Mouse (Mus musculus): Measurements from ENCODE around the gene Stoml3. TPM values are rescaled to one million over a fixed set of nuclear protein-coding genes. Genes with fewer than 3 reads are reported as not detected.

Stoml3 gene
- 0.18 and 1.4 TPM in 2 replicates for polyA plus RNA-seq (2014; fragmentation: Nextera tagmentation; extraction: Ambion mirVana)

DNA sequence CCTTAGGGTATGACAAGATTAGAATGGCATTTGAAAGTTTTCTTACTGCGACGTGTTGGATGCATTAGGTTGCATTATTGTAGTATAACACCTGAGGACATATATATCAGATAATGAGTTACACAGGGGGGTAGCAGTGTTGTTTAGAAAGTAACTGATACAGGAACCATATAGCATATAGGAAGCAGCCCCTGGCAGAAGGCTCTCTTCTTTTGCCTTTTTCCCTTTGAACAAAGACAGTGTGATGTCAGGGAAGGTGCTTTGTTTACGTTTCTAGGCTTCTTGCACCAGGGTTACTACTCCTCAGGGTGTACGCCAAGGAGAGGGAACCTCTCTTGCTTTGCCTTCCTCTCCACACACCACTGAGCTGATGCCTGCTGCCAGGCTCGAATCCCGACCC lies at the start of gene Stoml3:
Gene Stoml3 (plus strand): TSS at position 301 of the 400 bp plus-strand sequence.
- Histone ChIP-seq H3K9me3 (ENCODE audit: control insufficient read depth, low read length) (no peaks in the 10 kb centered on the region), H3K27me3 (replicated peaks; ENCODE audit: control insufficient read depth, insufficient read depth, low read length) (no peaks in the 10 kb centered on the region), H3K36me3 (ENCODE audit: control insufficient read depth, insufficient read depth, low read length) (0 out of 2 replicates have a peak, but pooled peaks cover 2% of the 10 kb centered on the region), H3K4me3 (ENCODE audit: low read depth, low read length) (no peak within 1 kb of the TSS), H3K4me2 (ENCODE audit: low read depth, low read length) (no peak within 1 kb of the TSS), H3K9ac (ENCODE audit: low read depth, low read length) (no peak within 1 kb of the TSS), H3K27ac (replicated peaks; ENCODE audit: low read depth, low read length) (no peak within 1 kb of the TSS), H3K4me1 (ENCODE audit: control insufficient read depth, insufficient read depth, low read length) (0 out of 2 replicates have a peak, but pooled peaks cover 6% of the 10 kb centered on the region)
- 68% methylated on average over 6 of the region's 6 CpGs for WGBS
- DNase-seq (ENCODE audit: low spot score): no peak
- ATAC-seq (ENCODE audit: low read depth): no peak

DNA sequence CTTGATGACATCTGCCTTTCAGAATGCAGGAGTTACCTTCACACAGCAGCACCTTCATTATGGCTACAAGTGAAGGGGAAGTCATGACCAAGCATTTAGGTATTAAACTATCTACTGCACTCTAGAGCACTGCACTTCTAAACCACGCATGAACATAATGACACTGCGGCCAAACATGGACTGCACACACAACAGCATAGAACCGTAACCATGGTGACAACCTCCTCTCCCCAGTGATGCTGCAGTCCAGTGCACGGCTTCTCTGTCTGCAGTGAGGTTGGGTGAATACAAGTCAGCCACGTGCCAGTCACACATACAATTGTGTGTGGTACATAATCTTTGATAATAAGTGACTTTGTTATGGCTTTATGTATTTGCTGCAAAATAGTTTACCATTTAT lies 42.9 kb upstream of the Stoml3 start:
- Histone ChIP-seq H3K9me3 (ENCODE audit: control insufficient read depth, low read length) (no peaks in the 10 kb centered on the region), H3K36me3 (ENCODE audit: control insufficient read depth, insufficient read depth, low read length) (peaks cover 4% of the 10 kb centered on the region; the same call in 1 of the 2 replicates), H3K4me1 (ENCODE audit: control insufficient read depth, insufficient read depth, low read length) (no peaks in the 10 kb centered on the region), H3K27me3 (replicated peaks; ENCODE audit: control insufficient read depth, insufficient read depth, low read length) (no peaks in the 10 kb centered on the region), H3K27ac (replicated peaks; ENCODE audit: low read depth, low read length) (no peak overlapping the region), H3K9ac (ENCODE audit: low read depth, low read length) (no peak overlapping the region), H3K4me3 (ENCODE audit: low read depth, low read length) (no peak overlapping the region), H3K4me2 (ENCODE audit: low read depth, low read length) (no peak overlapping the region)
- no peak for DNase-seq (ENCODE audit: low spot score)
- ATAC-seq (ENCODE audit: low read depth): no peak
- 88% methylated on average over 5 of the region's 5 CpGs for WGBS

- ATAC-seq (ENCODE audit: low read depth) (no peak), DNase-seq (ENCODE audit: low spot score) (no peak)
- Histone ChIP-seq H3K27me3 (replicated peaks; ENCODE audit: control insufficient read depth, insufficient read depth, low read length) (no peaks in the 10 kb centered on the region), H3K27ac (replicated peaks; ENCODE audit: low read depth, low read length) (no peak overlapping the region), H3K36me3 (ENCODE audit: control insufficient read depth, insufficient read depth, low read length) (peaks cover 16% of the 10 kb centered on the region), H3K4me1 (ENCODE audit: control insufficient read depth, insufficient read depth, low read length) (no peaks in the 10 kb centered on the region), H3K4me3 (ENCODE audit: low read depth, low read length) (no peak overlapping the region), H3K4me2 (ENCODE audit: low read depth, low read length) (no peak overlapping the region), H3K9ac (ENCODE audit: low read depth, low read length) (no peak overlapping the region), H3K9me3 (ENCODE audit: control insufficient read depth, low read length) (no peaks in the 10 kb centered on the region)
- WGBS: 89% methylated on average over 3 of the region's 3 CpGs
Observed at GRCm38 (mm10) chr3:53446801-53447200, 41.7 kb upstream of the Stoml3 start.

DNA sequence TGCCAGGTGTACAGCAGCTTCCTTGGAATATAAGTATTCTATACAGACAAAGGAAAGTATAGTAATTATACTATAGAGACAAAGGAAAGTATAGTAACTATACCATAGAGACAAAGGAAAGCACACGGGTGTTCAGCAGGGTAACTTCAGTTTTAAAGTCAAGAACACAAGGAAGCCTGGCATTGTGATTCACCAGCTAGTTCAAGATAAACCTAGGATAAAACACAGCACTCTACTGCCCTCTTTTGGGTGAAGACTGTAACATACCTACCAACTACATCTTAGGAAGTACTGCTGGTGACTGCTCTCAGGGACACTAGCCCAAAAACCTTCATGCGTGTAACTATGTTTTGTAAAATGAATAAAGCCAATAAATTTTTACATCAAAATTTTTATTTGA lies 40.2 kb upstream of the Stoml3 start:
- Histone ChIP-seq H3K4me3 (ENCODE audit: low read depth, low read length) (no peak overlapping the region), H3K9ac (ENCODE audit: low read depth, low read length) (no peak overlapping the region), H3K27ac (replicated peaks; ENCODE audit: low read depth, low read length) (no peak overlapping the region), H3K36me3 (ENCODE audit: control insufficient read depth, insufficient read depth, low read length) (peaks cover 30% of the 10 kb centered on the region), H3K27me3 (replicated peaks; ENCODE audit: control insufficient read depth, insufficient read depth, low read length) (no peaks in the 10 kb centered on the region), H3K9me3 (ENCODE audit: control insufficient read depth, low read length) (no peaks in the 10 kb centered on the region), H3K4me1 (ENCODE audit: control insufficient read depth, insufficient read depth, low read length) (no peaks in the 10 kb centered on the region), H3K4me2 (ENCODE audit: low read depth, low read length) (no peak overlapping the region)
- DNase-seq (ENCODE audit: low spot score) (peak; percentile 95), ATAC-seq (ENCODE audit: low read depth) (peak; percentile 80; the same call in 1 of the 2 replicates)
- 26% methylated on average over 2 of the region's 2 CpGs for WGBS

GRCm38 (mm10) chr3:53450666-53451065 lies 37.8 kb upstream of the Stoml3 start:
- Histone ChIP-seq H3K4me1 (ENCODE audit: control insufficient read depth, insufficient read depth, low read length) (no peaks in the 10 kb centered on the region), H3K27ac (replicated peaks; ENCODE audit: low read depth, low read length) (no peak overlapping the region), H3K36me3 (ENCODE audit: control insufficient read depth, insufficient read depth, low read length) (peaks cover 54% of the 10 kb centered on the region), H3K9me3 (ENCODE audit: control insufficient read depth, low read length) (no peaks in the 10 kb centered on the region), H3K4me2 (ENCODE audit: low read depth, low read length) (no peak overlapping the region), H3K9ac (ENCODE audit: low read depth, low read length) (no peak overlapping the region), H3K27me3 (replicated peaks; ENCODE audit: control insufficient read depth, insufficient read depth, low read length) (no peaks in the 10 kb centered on the region), H3K4me3 (ENCODE audit: low read depth, low read length) (no peak overlapping the region)
- no peak for DNase-seq (ENCODE audit: low spot score)
- 93% methylated on average over 11 of the region's 11 CpGs for WGBS
- ATAC-seq (ENCODE audit: low read depth): no peak

GRCm38 (mm10) chr3:53452351-53452750 lies 36.1 kb upstream of the Stoml3 start:
- H3K9me3 ChIP-seq (ENCODE audit: control insufficient read depth, low read length): no peaks in the 10 kb centered on the region
- ATAC-seq (ENCODE audit: low read depth) (no peak), DNase-seq (ENCODE audit: low spot score) (peak; percentile 34)
- H3K4me3 ChIP-seq (ENCODE audit: low read depth, low read length): no peak overlapping the region
- H3K27me3 ChIP-seq (replicated peaks; ENCODE audit: control insufficient read depth, insufficient read depth, low read length): no peaks in the 10 kb centered on the region
- no peak overlapping the region for H3K9ac ChIP-seq (ENCODE audit: low read depth, low read length)
- H3K36me3 ChIP-seq (ENCODE audit: control insufficient read depth, insufficient read depth, low read length): peaks cover 71% of the 10 kb centered on the region
- H3K4me2 ChIP-seq (ENCODE audit: low read depth, low read length): no peak overlapping the region
- WGBS: 78% methylated on average over 10 of the region's 10 CpGs
- H3K27ac ChIP-seq (replicated peaks; ENCODE audit: low read depth, low read length): no peak overlapping the region
- no peaks in the 10 kb centered on the region for H3K4me1 ChIP-seq (ENCODE audit: control insufficient read depth, insufficient read depth, low read length)

DNA sequence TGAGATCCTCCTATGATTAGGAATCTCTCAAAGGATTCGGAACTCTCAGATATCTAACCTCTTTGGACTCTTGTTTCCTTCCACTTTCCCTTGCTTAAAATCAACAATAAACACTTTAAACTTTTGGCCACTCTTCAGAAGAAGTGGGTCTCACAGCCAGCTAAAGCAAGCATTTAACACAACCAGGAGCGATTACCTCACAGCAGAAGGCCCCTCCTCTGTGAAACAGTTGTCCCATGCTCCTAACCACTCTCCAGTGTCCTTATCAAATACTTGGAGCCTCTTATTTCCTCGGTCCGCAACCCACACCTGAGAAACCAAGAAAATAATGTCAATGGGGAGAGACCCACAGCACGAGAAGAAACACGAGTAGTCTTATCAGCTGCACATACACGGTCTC lies 35.1 kb upstream of the Stoml3 start:
- Histone ChIP-seq H3K36me3 (ENCODE audit: control insufficient read depth, insufficient read depth, low read length) (peaks cover 81% of the 10 kb centered on the region), H3K9ac (ENCODE audit: low read depth, low read length) (no peak overlapping the region), H3K27ac (replicated peaks; ENCODE audit: low read depth, low read length) (no peak overlapping the region), H3K9me3 (ENCODE audit: control insufficient read depth, low read length) (no peaks in the 10 kb centered on the region), H3K4me3 (ENCODE audit: low read depth, low read length) (no peak overlapping the region), H3K4me1 (ENCODE audit: control insufficient read depth, insufficient read depth, low read length) (no peaks in the 10 kb centered on the region), H3K4me2 (ENCODE audit: low read depth, low read length) (no peak overlapping the region), H3K27me3 (replicated peaks; ENCODE audit: control insufficient read depth, insufficient read depth, low read length) (no peaks in the 10 kb centered on the region)
- WGBS: 92% methylated on average over 7 of the region's 7 CpGs
- ATAC-seq (ENCODE audit: low read depth): no peak
- DNase-seq (ENCODE audit: low spot score): no peak

DNA sequence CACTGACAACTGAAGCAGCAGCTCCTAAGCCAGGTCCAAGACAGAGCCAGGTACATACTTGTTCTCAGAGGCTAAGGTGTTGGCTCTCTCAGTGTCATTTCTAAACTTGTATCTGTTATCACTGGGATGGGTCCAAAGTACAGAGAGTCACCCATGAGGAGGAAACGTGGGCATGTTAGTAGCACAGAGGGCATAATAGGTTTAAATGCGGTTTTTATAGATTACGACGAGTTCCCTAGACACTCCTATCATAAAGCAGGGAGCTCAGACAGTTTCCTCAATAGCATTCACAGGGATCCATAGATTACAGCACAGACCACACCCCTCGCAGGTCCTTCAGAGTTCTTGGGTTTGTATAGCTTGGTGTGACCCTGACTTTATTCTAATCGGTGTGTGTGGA lies 34.4 kb upstream of the Stoml3 start:
- no peak overlapping the region for H3K27ac ChIP-seq (replicated peaks; ENCODE audit: low read depth, low read length)
- H3K4me3 ChIP-seq (ENCODE audit: low read depth, low read length): no peak overlapping the region
- DNase-seq (ENCODE audit: low spot score) (no peak), ATAC-seq (ENCODE audit: low read depth) (no peak)
- H3K4me1 ChIP-seq (ENCODE audit: control insufficient read depth, insufficient read depth, low read length): no peaks in the 10 kb centered on the region
- no peak overlapping the region for H3K4me2 ChIP-seq (ENCODE audit: low read depth, low read length)
- no peaks in the 10 kb centered on the region for H3K27me3 ChIP-seq (replicated peaks; ENCODE audit: control insufficient read depth, insufficient read depth, low read length)
- 94% methylated on average over 6 of the region's 6 CpGs for WGBS
- H3K9ac ChIP-seq (ENCODE audit: low read depth, low read length): no peak overlapping the region
- peaks cover 87% of the 10 kb centered on the region for H3K36me3 ChIP-seq (ENCODE audit: control insufficient read depth, insufficient read depth, low read length)
- no peaks in the 10 kb centered on the region for H3K9me3 ChIP-seq (ENCODE audit: control insufficient read depth, low read length)

DNA sequence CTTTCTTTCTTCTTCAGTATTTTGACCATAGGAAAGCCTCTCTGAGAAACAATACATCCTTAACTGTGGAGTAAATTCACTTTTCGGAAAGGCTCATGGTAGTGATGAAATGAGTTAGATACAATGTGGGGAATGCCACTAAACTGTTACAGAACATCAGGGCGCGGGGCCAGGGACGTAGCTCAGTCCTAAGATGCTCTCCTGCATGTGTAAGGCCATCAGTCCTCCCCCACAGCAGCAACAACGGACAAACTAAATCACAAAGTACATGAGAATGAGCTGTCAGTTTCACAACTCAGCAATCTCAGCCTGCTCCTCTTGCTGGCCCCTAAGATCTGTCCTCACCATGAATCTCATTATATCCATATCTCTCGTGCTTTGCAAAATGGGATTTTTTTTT lies 33.9 kb upstream of the Stoml3 start:
- H3K27me3 ChIP-seq (replicated peaks; ENCODE audit: control insufficient read depth, insufficient read depth, low read length): no peaks in the 10 kb centered on the region
- WGBS: 94% methylated on average over 6 of the region's 6 CpGs
- ATAC-seq (ENCODE audit: low read depth): no peak
- H3K36me3 ChIP-seq (ENCODE audit: control insufficient read depth, insufficient read depth, low read length): peaks cover 90% of the 10 kb centered on the region
- H3K9ac ChIP-seq (ENCODE audit: low read depth, low read length): no peak overlapping the region
- no peaks in the 10 kb centered on the region for H3K9me3 ChIP-seq (ENCODE audit: control insufficient read depth, low read length)
- DNase-seq (ENCODE audit: low spot score): no peak
- no peak overlapping the region for H3K4me2 ChIP-seq (ENCODE audit: low read depth, low read length)
- H3K27ac ChIP-seq (replicated peaks; ENCODE audit: low read depth, low read length): no peak overlapping the region
- H3K4me3 ChIP-seq (ENCODE audit: low read depth, low read length): no peak overlapping the region
- H3K4me1 ChIP-seq (ENCODE audit: control insufficient read depth, insufficient read depth, low read length): no peaks in the 10 kb centered on the region

Measured in embryonic facial prominence, embryonic 14.5 days (tissue).